Mouse (Mus musculus): ENCODE data around the gene Olfm2. TPM values are rescaled to one million over a fixed set of nuclear protein-coding genes. Genes with fewer than 3 reads are reported as not detected.
"Not testable (repeated sequence)": the region's sequence is repeated elsewhere in the genome, so short reads cannot be mapped to it uniquely, and the experiment has no call there.

Olfm2 gene
- polyA plus RNA-seq, 1 experiment = 0.11 TPM

- no peak overlapping the region for H3K4me2 ChIP-seq (ENCODE audit: low read depth)
- H3K36me3 ChIP-seq (ENCODE audit: control insufficient read depth, insufficient read depth) = no peaks in the 10 kb centered on the region
- no peak overlapping the region for H3ac ChIP-seq (ENCODE audit: control insufficient read depth, insufficient read length)
- peaks cover 68% of the 10 kb centered on the region for H3K27me3 ChIP-seq (ENCODE audit: control insufficient read depth, insufficient read depth, insufficient read length)
- no peaks in the 10 kb centered on the region for H3K79me2 ChIP-seq (ENCODE audit: control insufficient read depth, insufficient read depth)
- H3K4me3 ChIP-seq = no peak overlapping the region
- TF ChIP-seq POLR2A (IDR thresholded peaks at IDR 0.05; ENCODE audit: insufficient read length, low read depth) = no peak
- no peak for TF ChIP-seq TCF12 (IDR thresholded peaks at IDR 0.05; ENCODE audit: insufficient read depth, poor library complexity, severe bottlenecking)
- no peak for TF ChIP-seq MYOG (IDR thresholded peaks at IDR 0.05; ENCODE audit: control insufficient read depth in 1 of 3, insufficient read depth in 1 of 3, insufficient read length in 2 of 3, low read depth in 2 of 3)
- no peak for TF ChIP-seq POLR2AphosphoS2 (IDR thresholded peaks at IDR 0.05; ENCODE audit: insufficient read length, low read depth)
- no peak for TF ChIP-seq TCF3 (IDR thresholded peaks at IDR 0.05; ENCODE audit: insufficient read length, low read depth)
- TF ChIP-seq MAX (IDR thresholded peaks at IDR 0.05; ENCODE audit: low read depth) = no peak
- TF ChIP-seq E2F4 (IDR thresholded peaks at IDR 0.05; ENCODE audit: insufficient read depth) = no peak
- TF ChIP-seq SRF (IDR thresholded peaks at IDR 0.05; ENCODE audit: control insufficient read depth, insufficient read length, low read depth) = no peak
- no peak for TF ChIP-seq USF1 (IDR thresholded peaks at IDR 0.05; ENCODE audit: low read depth)
- no peak for TF ChIP-seq CEBPB (IDR thresholded peaks at IDR 0.05; ENCODE audit: insufficient read depth, poor library complexity, severe bottlenecking)
- TF ChIP-seq MYOD1 (IDR thresholded peaks at IDR 0.05; ENCODE audit: control insufficient read depth in 1 of 3, insufficient read length in 2 of 3, low read depth in 2 of 3) = no peak
- no peak for TF ChIP-seq REST (IDR thresholded peaks at IDR 0.05; ENCODE audit: insufficient read depth, insufficient read length)
Measured at GRCm38 (mm10) chr9:20694721-20695235, 51.4 kb downstream of the Olfm2 start.

DNA sequence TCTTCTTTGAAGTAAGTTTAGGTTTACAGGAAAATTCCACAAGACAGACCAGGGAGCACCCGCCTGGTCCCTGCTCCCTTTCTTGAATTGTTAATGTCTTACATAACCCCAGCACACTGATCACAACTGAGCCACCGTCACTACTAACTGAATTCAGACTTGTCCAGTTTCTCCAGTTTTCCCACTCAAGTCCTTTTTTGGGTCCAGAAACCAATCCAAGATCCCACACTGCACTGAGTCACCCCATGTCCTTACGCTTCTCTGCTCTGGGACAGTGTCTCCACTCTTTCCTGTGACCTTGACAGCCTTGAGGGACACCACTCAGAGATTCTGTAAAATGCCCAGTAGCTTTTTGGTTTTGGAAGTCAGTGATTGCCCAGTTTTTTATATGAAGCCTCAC lies 53.3 kb downstream of the Olfm2 start:
- Histone ChIP-seq H3K27me3 (ENCODE audit: control insufficient read depth, insufficient read depth, insufficient read length) (peaks cover 64% of the 10 kb centered on the region), H3ac (ENCODE audit: control insufficient read depth, insufficient read length) (no peak overlapping the region), H3K4me2 (ENCODE audit: low read depth) (no peak overlapping the region), H3K79me2 (ENCODE audit: control insufficient read depth, insufficient read depth) (no peaks in the 10 kb centered on the region), H3K36me3 (ENCODE audit: control insufficient read depth, insufficient read depth) (no peaks in the 10 kb centered on the region), H3K4me3 (no peak overlapping the region)
- TF ChIP-seq USF1 (IDR thresholded peaks at IDR 0.05; ENCODE audit: low read depth) (no peak), SRF (IDR thresholded peaks at IDR 0.05; ENCODE audit: control insufficient read depth, insufficient read length, low read depth) (no peak), MAX (IDR thresholded peaks at IDR 0.05; ENCODE audit: low read depth) (no peak)

DNA sequence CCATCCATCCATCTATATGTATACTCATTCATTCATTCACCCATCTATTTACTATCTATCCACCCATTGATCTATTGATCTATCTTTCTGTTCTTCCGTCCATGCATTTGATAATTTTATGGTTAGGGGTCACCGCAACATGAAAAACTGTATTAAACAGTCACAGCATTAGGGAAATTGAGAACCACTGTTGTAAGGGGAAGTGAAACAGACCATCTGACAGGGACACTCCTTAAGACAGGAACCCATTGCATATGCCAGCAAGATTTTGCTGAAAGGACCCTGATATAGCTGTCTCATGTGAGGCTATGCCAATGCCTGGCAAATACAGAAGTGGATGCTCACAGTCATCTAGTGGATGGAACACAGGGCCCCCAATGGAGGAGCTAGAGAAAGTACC lies 55.7 kb downstream of the Olfm2 start:
- H3K79me2 ChIP-seq (ENCODE audit: control insufficient read depth, insufficient read depth); H3K36me3 ChIP-seq (ENCODE audit: control insufficient read depth, insufficient read depth); H3K4me3 ChIP-seq; H3ac ChIP-seq (ENCODE audit: control insufficient read depth, insufficient read length); H3K4me2 ChIP-seq (ENCODE audit: low read depth): not testable (repeated sequence)
- H3K27me3 ChIP-seq (ENCODE audit: control insufficient read depth, insufficient read depth, insufficient read length) = peaks cover 48% of the 10 kb centered on the region

DNA sequence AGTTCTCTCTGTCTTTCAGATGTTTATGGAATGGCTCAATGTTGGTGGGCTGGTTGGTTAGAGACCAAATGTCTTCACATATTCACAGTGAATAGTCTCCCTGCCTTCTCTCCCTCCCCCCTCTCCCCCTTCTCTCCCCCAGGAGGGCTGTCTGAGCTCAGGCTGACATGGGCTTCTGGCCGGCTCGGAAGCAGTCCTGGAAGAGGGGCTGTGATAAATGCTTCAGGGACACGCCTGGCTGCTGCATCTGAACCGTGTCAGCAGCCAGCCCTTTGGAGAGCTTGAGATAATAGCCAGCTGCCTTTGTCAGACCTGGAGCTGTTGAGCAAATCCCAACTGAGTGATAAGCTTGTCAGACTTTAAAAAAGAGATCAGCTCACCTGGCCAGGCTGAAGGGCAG lies 56.2 kb downstream of the Olfm2 start:
- Histone ChIP-seq H3ac (ENCODE audit: control insufficient read depth, insufficient read length) (no peak overlapping the region), H3K27me3 (ENCODE audit: control insufficient read depth, insufficient read depth, insufficient read length) (peaks cover 42% of the 10 kb centered on the region), H3K79me2 (ENCODE audit: control insufficient read depth, insufficient read depth) (no peaks in the 10 kb centered on the region), H3K4me2 (ENCODE audit: low read depth) (no peak overlapping the region), H3K36me3 (ENCODE audit: control insufficient read depth, insufficient read depth) (no peaks in the 10 kb centered on the region), H3K4me3 (no peak overlapping the region)
- TF ChIP-seq SRF (IDR thresholded peaks at IDR 0.05; ENCODE audit: control insufficient read depth, insufficient read length, low read depth) (no peak), CEBPB (IDR thresholded peaks at IDR 0.05; ENCODE audit: insufficient read depth, poor library complexity, severe bottlenecking) (no peak), MAX (IDR thresholded peaks at IDR 0.05; ENCODE audit: low read depth) (no peak), POLR2AphosphoS2 (IDR thresholded peaks at IDR 0.05; ENCODE audit: insufficient read length, low read depth) (no peak), USF1 (IDR thresholded peaks at IDR 0.05; ENCODE audit: low read depth) (no peak), POLR2A (IDR thresholded peaks at IDR 0.05; ENCODE audit: insufficient read length, low read depth) (no peak), MYOG (IDR thresholded peaks at IDR 0.05; ENCODE audit: control insufficient read depth in 1 of 3, insufficient read depth in 1 of 3, insufficient read length in 2 of 3, low read depth in 2 of 3) (no peak), REST (IDR thresholded peaks at IDR 0.05; ENCODE audit: insufficient read depth, insufficient read length) (no peak)

GRCm38 (mm10) chr9:20689403-20689802 lies 56.7 kb downstream of the Olfm2 start:
- TF ChIP-seq E2F4 (IDR thresholded peaks at IDR 0.05; ENCODE audit: insufficient read depth) (no peak), USF1 (IDR thresholded peaks at IDR 0.05; ENCODE audit: low read depth) (no peak), POLR2AphosphoS2 (IDR thresholded peaks at IDR 0.05; ENCODE audit: insufficient read length, low read depth) (no peak), REST (IDR thresholded peaks at IDR 0.05; ENCODE audit: insufficient read depth, insufficient read length) (no peak), TCF12 (IDR thresholded peaks at IDR 0.05; ENCODE audit: insufficient read depth, poor library complexity, severe bottlenecking) (no peak), MYOD1 (IDR thresholded peaks at IDR 0.05; ENCODE audit: control insufficient read depth in 1 of 3, insufficient read length in 2 of 3, low read depth in 2 of 3) (no peak), TCF3 (IDR thresholded peaks at IDR 0.05; ENCODE audit: insufficient read length, low read depth) (no peak), CEBPB (IDR thresholded peaks at IDR 0.05; ENCODE audit: insufficient read depth, poor library complexity, severe bottlenecking) (no peak), MAX (IDR thresholded peaks at IDR 0.05; ENCODE audit: low read depth) (no peak), POLR2A (IDR thresholded peaks at IDR 0.05; ENCODE audit: insufficient read length, low read depth) (no peak)
- Histone ChIP-seq H3K4me2 (ENCODE audit: low read depth) (no peak overlapping the region), H3K36me3 (ENCODE audit: control insufficient read depth, insufficient read depth) (no peaks in the 10 kb centered on the region), H3K4me3 (no peak overlapping the region), H3K79me2 (ENCODE audit: control insufficient read depth, insufficient read depth) (no peaks in the 10 kb centered on the region), H3ac (ENCODE audit: control insufficient read depth, insufficient read length) (no peak overlapping the region), H3K27me3 (ENCODE audit: control insufficient read depth, insufficient read depth, insufficient read length) (peaks cover 37% of the 10 kb centered on the region)

All from myocyte (in vitro differentiated cells).